Comparison of ENCODE assay signal across 10 mouse cellular contexts in the genomic region with DNA sequence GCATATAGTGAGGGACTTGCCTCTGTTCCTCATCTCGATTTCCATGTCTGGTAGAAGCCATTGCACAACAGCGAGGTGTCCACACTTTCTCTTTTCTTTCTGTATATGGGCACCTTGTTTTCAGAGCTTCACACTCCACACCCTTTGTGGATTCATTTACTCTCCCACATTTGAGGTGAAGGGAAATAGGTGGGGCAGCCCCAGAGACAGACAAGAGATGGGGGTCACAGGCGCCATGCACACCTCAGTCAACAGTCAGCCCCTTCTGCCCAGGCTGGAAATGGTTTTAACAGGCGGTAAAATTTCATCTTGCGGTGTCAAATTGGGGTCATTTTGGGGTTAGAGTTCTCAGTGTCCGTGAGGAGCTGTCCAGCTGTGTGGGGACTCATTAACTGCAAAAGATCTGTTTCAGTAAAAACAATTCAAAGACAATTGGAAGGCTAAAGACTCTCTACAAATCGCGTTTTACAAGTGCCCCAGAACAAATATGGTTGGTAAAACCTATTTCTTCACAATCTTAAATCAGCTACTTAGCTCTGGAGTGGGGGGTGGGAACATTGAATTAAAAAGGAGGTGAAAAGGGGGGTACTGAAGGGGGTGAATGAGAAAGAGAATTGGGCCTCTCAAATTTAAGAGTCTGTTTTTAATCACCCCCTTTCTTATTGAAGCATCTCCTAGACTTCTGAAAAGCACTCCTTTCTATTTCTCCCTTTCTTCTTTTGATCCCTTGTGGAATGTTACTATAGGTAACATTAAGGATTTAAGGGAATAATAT. TPM values are rescaled to one million over a fixed set of nuclear protein-coding genes. Genes with fewer than 3 reads are reported as not detected.
DNase-seq lines count a peak whose midpoint lies in the region; ATAC-seq and TF ChIP-seq lines count a peak whose summit lies in the region.
"Had no signal": no experiment of that assay in that cellular context is flagged by ENCODE, and none has a peak within 500 bp of the region (broad histone marks: within the 10 kb centered on the region; RNA-seq: fewer than 3 reads in every experiment).

No protein-coding gene starts in this region.

- H3K36me3 ChIP-seq in liver, adult 2 months (ENCODE audit: control insufficient read depth, insufficient read depth, low read length) = no peaks in the 10 kb centered on the region
- no peaks in the 10 kb centered on the region for H3K36me3 ChIP-seq in forebrain, embryonic 13.5 days (ENCODE audit: poor library complexity, severe bottlenecking)
- no peaks in the 10 kb centered on the region for H3K36me3 ChIP-seq in limb, embryonic 14.5 days (ENCODE audit: control insufficient read depth, insufficient read depth, low read length)
- no peaks in the 10 kb centered on the region for H3K36me3 ChIP-seq in small intestine, adult 2 months (ENCODE audit: control insufficient read depth, insufficient read depth, low read length)

- H3K4me2 ChIP-seq in forebrain, embryonic 13.5 days = peak overlapping the region; percentile 86
- no peak overlapping the region for H3K4me2 ChIP-seq in limb, embryonic 14.5 days (replicated peaks; ENCODE audit: low read depth, low read length, severe bottlenecking)

- H3K4me3 ChIP-seq in liver, adult 2 months (ENCODE audit: insufficient read depth, low read depth, low read length) = no peak overlapping the region
- H3K4me3 ChIP-seq in forebrain, embryonic 13.5 days = peak overlapping the region; percentile 91
- peak overlapping the region; percentile 13 for H3K4me3 ChIP-seq in limb, embryonic 14.5 days (replicated peaks; ENCODE audit: low read length)
- H3K4me3 ChIP-seq in small intestine, adult 2 months (ENCODE audit: low read depth, low read length) = peak overlapping the region; percentile 1; the same call in 1 of the 2 replicates
- H3K4me3 ChIP-seq: erythroblast, embryonic 14.5 days had no signal

- H3K9me3 ChIP-seq in forebrain, embryonic 13.5 days (replicated peaks) = no peaks in the 10 kb centered on the region
- H3K9me3 ChIP-seq in limb, embryonic 14.5 days (ENCODE audit: control insufficient read depth, low read length) = no peaks in the 10 kb centered on the region

- no peaks in the 10 kb centered on the region for H3K4me1 ChIP-seq in liver, adult 2 months (ENCODE audit: control insufficient read depth, insufficient read depth, low read length)
- H3K4me1 ChIP-seq in forebrain, embryonic 13.5 days = peaks cover 35% of the 10 kb centered on the region
- H3K4me1 ChIP-seq in limb, embryonic 14.5 days (ENCODE audit: control insufficient read depth, insufficient read depth, low read length) = peaks cover 9% of the 10 kb centered on the region; the same call in 1 of the 2 replicates
- H3K4me1 ChIP-seq in small intestine, adult 2 months (ENCODE audit: control insufficient read depth, insufficient read depth, insufficient read length, low read length) = peaks cover 4% of the 10 kb centered on the region; the same call in 1 of the 2 replicates

- TF ChIP-seq CTCF in liver, adult 2 months (IDR thresholded peaks at IDR 0.05; ENCODE audit: low read depth, low read length) = no peak
- TF ChIP-seq CTCF in small intestine, adult 2 months (IDR thresholded peaks at IDR 0.05; ENCODE audit: extremely low read depth, insufficient read length, insufficient replicate concordance, low read depth, low read length) = no peak

- ATAC-seq in forebrain, embryonic 13.5 days = no peak
- no peak for ATAC-seq in limb, embryonic 14.5 days (ENCODE audit: low FRiP score, low read depth)
- ATAC-seq: Patski had no signal

- DNase-seq in liver, adult 2 months (ENCODE audit: extremely low read depth, low read depth, low spot score) = no peak
- no peak for DNase-seq in liver
- no peak for DNase-seq in limb, embryonic 14.5 days (ENCODE audit: low spot score)
- DNase-seq in right cerebral cortex, postnatal 14 days = no peak
- DNase-seq in thymus, postnatal 0 days (ENCODE audit: low spot score) = no peak
- DNase-seq in frontal cortex, postnatal 36 days (ENCODE audit: low spot score in 2 of 2) = no peak

- H3K27me3 ChIP-seq in liver, adult 2 months (ENCODE audit: control insufficient read depth, insufficient read depth, low read length) = peaks cover 1% of the 10 kb centered on the region; the same call in 1 of the 2 replicates
- peaks cover 5% of the 10 kb centered on the region for H3K27me3 ChIP-seq in forebrain, embryonic 13.5 days
- H3K27me3 ChIP-seq in limb, embryonic 14.5 days (ENCODE audit: control insufficient read depth, insufficient read depth, low read length) = peaks cover 87% of the 10 kb centered on the region
- peaks cover 52% of the 10 kb centered on the region for H3K27me3 ChIP-seq in small intestine, adult 2 months (ENCODE audit: control insufficient read depth, insufficient read depth, low read length)
- H3K27me3 ChIP-seq: Patski had no signal

- WGBS in liver, adult 2 months = 64% methylated on average over 8 of the region's 8 CpGs
- 3% methylated on average over 8 of the region's 8 CpGs for WGBS in forebrain, embryonic 13.5 days
- 8% methylated on average over 8 of the region's 8 CpGs for WGBS in limb, embryonic 14.5 days
- WGBS in small intestine, adult 2 months = 37% methylated on average over 8 of the region's 8 CpGs

- no peak overlapping the region for H3K9ac ChIP-seq in liver, adult 2 months (ENCODE audit: low read depth, low read length)
- peak overlapping the region; percentile 95 for H3K9ac ChIP-seq in forebrain, embryonic 13.5 days
- H3K9ac ChIP-seq in limb, embryonic 14.5 days (ENCODE audit: low read depth, low read length, severe bottlenecking) = no peak overlapping the region

- no peak for TF ChIP-seq POLR2A in liver, adult 2 months (IDR thresholded peaks at IDR 0.05; ENCODE audit: extremely low read depth, insufficient read depth, low read length)
- TF ChIP-seq POLR2A in limb, embryonic 14.5 days (IDR thresholded peaks at IDR 0.05; ENCODE audit: borderline replicate concordance, extremely low read depth, insufficient read depth, insufficient read length) = no peak
- TF ChIP-seq POLR2A in small intestine, adult 2 months (IDR thresholded peaks at IDR 0.05; ENCODE audit: low read depth, low read length) = no peak

- no peaks in the 10 kb centered on the region for H3K79me2 ChIP-seq in liver, adult 2 months (ENCODE audit: control insufficient read depth, insufficient read depth, low read length)

- H3K27ac ChIP-seq in liver, adult 2 months (replicated peaks; ENCODE audit: insufficient read depth, low read depth, low read length) = 0 out of 2 replicates have a peak overlapping the region, but pooled peaks have one; percentile 18
- peak overlapping the region; percentile 98 for H3K27ac ChIP-seq in forebrain, embryonic 13.5 days
- H3K27ac ChIP-seq in limb, embryonic 14.5 days (replicated peaks; ENCODE audit: low read depth, low read length) = no peak overlapping the region
- H3K27ac ChIP-seq in small intestine, adult 2 months (ENCODE audit: insufficient read depth, low read depth, low read length) = 0 out of 2 replicates have a peak overlapping the region, but pooled peaks have one; percentile 9

RNA-seq across cellular contexts. Expression of gene Meis2, which starts 4.0 kb away (rescaled TPM):
- 4.4 and 4.5 TPM in 2 replicates for total RNA-seq in liver, adult 2 months (2014; rRNA removed)
- 2.2 and 2.4 TPM in 2 replicates for polyA plus RNA-seq in liver, adult 2 months (2012; rRNA removed)
- 128 and 130 TPM in 2 replicates for polyA plus RNA-seq in forebrain, embryonic 13.5 days (2015; fragmentation: Nextera tagmentation; extraction: Ambion mirVana)
- 16.2 and 26.2 TPM in 2 replicates for polyA plus RNA-seq in limb, embryonic 14.5 days (2012; rRNA removed)
- polyA plus RNA-seq in limb, embryonic 14.5 days (2014; fragmentation: Nextera tagmentation; extraction: Ambion mirVana) = 17.3 and 17.9 TPM in 2 replicates
- 3.9 and 11.6 TPM in 2 replicates for polyA plus RNA-seq in small intestine, adult 2 months (2012; rRNA removed)
- polyA plus RNA-seq in thymus, postnatal 0 days (2015; fragmentation: Nextera tagmentation; extraction: Ambion mirVana) = 8.2 TPM in 2 replicates
- polyA plus RNA-seq: erythroblast, embryonic 14.5 days had no signal
